Mouse (Mus musculus): ENCODE data around the gene Map3k11. TPM values are rescaled to one million over a fixed set of nuclear protein-coding genes. Genes with fewer than 3 reads are reported as not detected.

The Map3k11 gene
- polyA plus RNA-seq, 1 experiment from 2014 or later: 17.4 TPM

DNA sequence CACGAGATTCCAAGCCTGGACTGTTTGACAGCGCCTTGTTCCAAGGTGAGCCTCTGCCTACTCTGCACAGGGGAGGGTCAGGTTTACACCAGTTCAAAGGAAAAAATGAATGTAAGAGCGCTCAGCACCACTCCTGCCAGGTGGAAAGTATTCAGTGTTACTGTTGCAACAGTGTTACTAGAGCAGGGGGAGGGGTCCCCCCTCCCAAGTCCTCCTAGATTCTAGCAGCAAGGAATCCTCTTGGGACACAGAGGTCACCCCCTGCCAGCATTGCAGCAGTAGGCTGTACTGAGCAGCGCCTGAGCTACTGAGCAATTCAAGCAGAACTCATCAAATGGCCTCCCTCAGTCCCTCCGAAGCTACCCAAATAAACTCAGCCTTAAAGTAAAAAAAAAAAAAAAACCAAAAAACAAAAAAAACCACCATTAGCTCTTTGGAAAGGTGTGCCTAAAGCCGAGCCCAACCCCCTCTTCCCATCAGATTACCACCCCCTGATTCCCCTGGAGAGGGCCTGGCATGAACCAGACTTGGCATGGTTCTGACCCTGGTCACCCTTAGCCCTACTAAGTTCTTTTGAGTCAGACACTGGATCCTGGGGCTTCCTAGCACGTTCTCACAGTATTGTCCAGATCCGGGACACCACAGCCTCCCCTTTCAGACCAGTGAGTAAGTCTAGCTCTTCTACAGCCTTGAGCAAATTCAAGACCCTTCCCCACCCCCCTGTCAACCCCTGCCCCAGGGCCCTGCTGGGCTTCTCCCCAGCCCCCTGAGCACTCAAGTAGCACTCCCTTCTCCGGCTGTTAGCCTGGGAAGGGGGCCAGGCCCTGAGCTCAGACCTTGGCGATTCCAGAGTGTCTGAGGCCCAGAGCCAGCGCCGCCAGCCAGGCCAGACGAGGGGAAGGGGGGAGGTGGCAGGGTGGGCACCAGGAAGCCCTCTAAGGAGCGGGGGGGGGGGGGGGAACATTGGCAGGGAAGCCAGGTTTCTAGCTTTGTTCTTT, 52.1 kb downstream of the Map3k11 start, which contains the start of gene Ltbp3:
Ltbp3 (plus strand) TSS at position 585 of the 998 bp plus-strand sequence.
- H3K4me1 ChIP-seq (ENCODE audit: control insufficient read depth, insufficient read depth, low read length): peaks cover 24% of the 10 kb centered on the region
- no peaks in the 10 kb centered on the region for H3K9me3 ChIP-seq (ENCODE audit: control insufficient read depth, low read length)
- no peak for ATAC-seq (ENCODE audit: insufficient number of reproducible peaks, low FRiP score, low TSS enrichment, low read depth)
- peaks cover 19% of the 10 kb centered on the region for H3K27me3 ChIP-seq (ENCODE audit: control insufficient read depth, insufficient read depth, low read length)
- peak within 1 kb of the TSS; percentile 99 for H3K4me2 ChIP-seq (ENCODE audit: low read depth, severe bottlenecking)
- peaks cover 2% of the 10 kb centered on the region; the same call in 1 of the 2 replicates for H3K36me3 ChIP-seq (ENCODE audit: control insufficient read depth, insufficient read depth, low read length)
- WGBS: 23% methylated on average over 14 of the region's 14 CpGs
- peak; percentile 30 for DNase-seq (ENCODE audit: low spot score)
- peak within 1 kb of the TSS; percentile 92 for H3K9ac ChIP-seq (ENCODE audit: low read length)
- H3K27ac ChIP-seq (replicated peaks; ENCODE audit: low read depth, low read length): no peak within 1 kb of the TSS
- peak within 1 kb of the TSS; percentile 52 for H3K4me3 ChIP-seq (ENCODE audit: low read depth, low read length)

DNA sequence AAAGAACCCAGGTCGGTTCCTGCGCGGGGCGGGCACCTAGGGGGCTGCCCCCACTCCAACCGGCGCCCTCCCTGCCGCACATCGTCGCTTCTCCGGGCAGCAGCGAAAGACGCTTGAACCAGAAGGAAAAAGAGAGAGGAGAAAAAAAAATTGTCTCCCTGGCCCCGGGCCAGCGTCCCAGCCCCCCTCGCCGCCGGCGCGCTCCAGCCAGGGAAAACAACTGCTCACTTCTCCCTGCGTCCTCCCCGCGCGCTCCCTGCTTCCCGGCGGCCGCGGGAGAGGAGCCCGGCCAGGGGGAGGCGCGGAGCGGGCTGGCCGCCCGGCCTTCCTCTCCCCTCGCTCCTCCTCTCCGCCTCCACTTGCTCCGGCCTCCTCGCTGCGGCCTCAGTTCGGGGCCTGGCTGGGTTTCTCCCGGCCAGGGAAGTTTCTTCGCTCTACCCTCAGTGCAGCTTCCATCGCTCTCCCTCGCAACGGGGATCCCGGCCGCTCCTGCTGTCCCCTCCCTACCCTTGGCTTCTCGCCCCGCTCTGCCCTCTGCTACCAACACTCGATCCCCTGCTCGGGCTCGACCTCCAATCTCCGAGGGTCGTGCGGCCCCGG, 53.2 kb downstream of the Map3k11 start:
- DNase-seq (ENCODE audit: low spot score) (peak; percentile 75), ATAC-seq (ENCODE audit: insufficient number of reproducible peaks, low FRiP score, low TSS enrichment, low read depth) (peak; percentile 41; the same call in 1 of the 2 replicates)
- Histone ChIP-seq H3K9me3 (ENCODE audit: control insufficient read depth, low read length) (no peaks in the 10 kb centered on the region), H3K4me3 (ENCODE audit: low read depth, low read length) (peak overlapping the region; percentile 52), H3K27me3 (ENCODE audit: control insufficient read depth, insufficient read depth, low read length) (peaks cover 23% of the 10 kb centered on the region), H3K9ac (ENCODE audit: low read length) (peak overlapping the region; percentile 92), H3K36me3 (ENCODE audit: control insufficient read depth, insufficient read depth, low read length) (peaks cover 2% of the 10 kb centered on the region; the same call in 1 of the 2 replicates), H3K4me2 (ENCODE audit: low read depth, severe bottlenecking) (peak overlapping the region; percentile 99), H3K4me1 (ENCODE audit: control insufficient read depth, insufficient read depth, low read length) (peaks cover 32% of the 10 kb centered on the region), H3K27ac (replicated peaks; ENCODE audit: low read depth, low read length) (0 out of 2 replicates have a peak overlapping the region, but pooled peaks have one; percentile 52)
- under 1% methylated on average over 36 of the region's 55 CpGs for WGBS

DNA sequence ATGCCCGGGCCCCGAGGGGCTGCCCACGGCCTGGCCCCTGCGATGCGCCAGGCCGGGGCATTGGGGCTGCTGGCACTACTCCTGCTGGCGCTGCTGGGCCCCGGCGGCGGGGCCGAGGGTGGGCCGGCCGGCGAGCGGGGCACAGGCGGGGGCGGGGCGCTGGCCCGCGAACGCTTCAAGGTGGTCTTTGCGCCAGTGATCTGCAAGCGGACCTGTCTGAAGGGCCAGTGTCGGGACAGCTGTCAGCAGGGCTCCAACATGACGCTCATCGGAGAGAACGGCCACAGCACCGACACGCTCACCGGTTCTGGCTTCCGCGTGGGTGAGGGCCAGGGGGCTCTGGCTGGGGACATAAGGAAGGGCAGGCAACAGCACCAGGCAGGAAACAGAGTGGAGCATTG, 53.7 kb downstream of the Map3k11 start:
- Histone ChIP-seq H3K9ac (ENCODE audit: low read length) (peak overlapping the region; percentile 92), H3K4me1 (ENCODE audit: control insufficient read depth, insufficient read depth, low read length) (peaks cover 32% of the 10 kb centered on the region), H3K36me3 (ENCODE audit: control insufficient read depth, insufficient read depth, low read length) (peaks cover 2% of the 10 kb centered on the region; the same call in 1 of the 2 replicates), H3K4me2 (ENCODE audit: low read depth, severe bottlenecking) (peak overlapping the region; percentile 99), H3K4me3 (ENCODE audit: low read depth, low read length) (peak overlapping the region; percentile 52), H3K27me3 (ENCODE audit: control insufficient read depth, insufficient read depth, low read length) (peaks cover 23% of the 10 kb centered on the region), H3K27ac (replicated peaks; ENCODE audit: low read depth, low read length) (peak overlapping the region; percentile 52; the same call in 1 of the 2 replicates), H3K9me3 (ENCODE audit: control insufficient read depth, low read length) (no peaks in the 10 kb centered on the region)
- ATAC-seq (ENCODE audit: insufficient number of reproducible peaks, low FRiP score, low TSS enrichment, low read depth) (peak; percentile 36; the same call in 1 of the 2 replicates), DNase-seq (ENCODE audit: low spot score) (peak; percentile 63)
- WGBS: under 1% methylated on average over 32 of the region's 32 CpGs

- H3K27ac ChIP-seq (replicated peaks; ENCODE audit: low read depth, low read length): no peak overlapping the region
- H3K4me1 ChIP-seq (ENCODE audit: control insufficient read depth, insufficient read depth, low read length): peaks cover 32% of the 10 kb centered on the region
- no peak overlapping the region for H3K9ac ChIP-seq (ENCODE audit: low read length)
- H3K4me3 ChIP-seq (ENCODE audit: low read depth, low read length): no peak overlapping the region
- DNase-seq (ENCODE audit: low spot score): no peak
- 66% methylated on average over 5 of the region's 5 CpGs for whole genome bisulfite sequencing
- peaks cover 2% of the 10 kb centered on the region; the same call in 1 of the 2 replicates for H3K36me3 ChIP-seq (ENCODE audit: control insufficient read depth, insufficient read depth, low read length)
- H3K9me3 ChIP-seq (ENCODE audit: control insufficient read depth, low read length): no peaks in the 10 kb centered on the region
- no peak for ATAC-seq (ENCODE audit: insufficient number of reproducible peaks, low FRiP score, low TSS enrichment, low read depth)
- H3K4me2 ChIP-seq (ENCODE audit: low read depth, severe bottlenecking): no peak overlapping the region
- H3K27me3 ChIP-seq (ENCODE audit: control insufficient read depth, insufficient read depth, low read length): peaks cover 23% of the 10 kb centered on the region
Observed at GRCm38 (mm10) chr19:5743576-5743975, 55.0 kb downstream of the Map3k11 start.

GRCm38 (mm10) chr19:5745756-5746710, 57.5 kb downstream of the Map3k11 start:
- H3K9me3 ChIP-seq (ENCODE audit: control insufficient read depth, low read length): no peaks in the 10 kb centered on the region
- H3K9ac ChIP-seq (ENCODE audit: low read length): peak overlapping the region; percentile 53; the same call in 1 of the 2 replicates
- peak overlapping the region; percentile 61 for H3K4me2 ChIP-seq (ENCODE audit: low read depth, severe bottlenecking)
- H3K36me3 ChIP-seq (ENCODE audit: control insufficient read depth, insufficient read depth, low read length): peaks cover 2% of the 10 kb centered on the region; the same call in 1 of the 2 replicates
- H3K4me3 ChIP-seq (ENCODE audit: low read depth, low read length): peak overlapping the region; percentile 26
- no peak overlapping the region for H3K27ac ChIP-seq (replicated peaks; ENCODE audit: low read depth, low read length)
- ATAC-seq (ENCODE audit: insufficient number of reproducible peaks, low FRiP score, low TSS enrichment, low read depth): no peak
- peak; percentile 42 for DNase-seq (ENCODE audit: low spot score)
- 5% methylated on average over 36 of the region's 36 CpGs for whole genome bisulfite sequencing
- peaks cover 28% of the 10 kb centered on the region for H3K4me1 ChIP-seq (ENCODE audit: control insufficient read depth, insufficient read depth, low read length)
- peaks cover 29% of the 10 kb centered on the region for H3K27me3 ChIP-seq (ENCODE audit: control insufficient read depth, insufficient read depth, low read length)

DNA sequence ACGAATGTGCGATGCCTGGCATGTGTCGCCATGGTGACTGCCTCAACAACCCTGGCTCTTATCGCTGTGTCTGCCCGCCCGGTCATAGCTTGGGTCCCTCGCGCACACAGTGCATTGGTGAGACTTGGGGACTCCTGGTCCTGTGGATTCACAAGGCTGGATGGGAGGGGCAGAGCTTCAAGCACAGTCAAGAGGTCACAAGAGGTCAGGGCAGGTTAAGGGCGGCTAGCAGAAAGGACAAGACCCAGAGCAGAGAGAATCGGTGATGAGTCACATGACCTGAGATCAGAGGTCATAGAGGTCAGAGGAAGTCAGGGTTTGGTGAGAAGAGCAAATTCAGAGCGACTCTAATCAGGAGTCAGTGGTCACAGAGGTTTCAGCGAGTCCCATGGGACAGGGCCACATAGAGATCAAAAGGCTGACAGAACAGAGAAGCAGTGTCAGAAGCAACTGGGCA, 58.4 kb downstream of the Map3k11 start:
- peaks cover 29% of the 10 kb centered on the region for H3K4me1 ChIP-seq (ENCODE audit: control insufficient read depth, insufficient read depth, low read length)
- no peak for ATAC-seq (ENCODE audit: insufficient number of reproducible peaks, low FRiP score, low TSS enrichment, low read depth)

GRCm38 (mm10) chr19:5749476-5749875, 60.9 kb downstream of the Map3k11 start:
- WGBS: 86% methylated on average over 6 of the region's 6 CpGs
- H3K4me3 ChIP-seq (ENCODE audit: low read depth, low read length): no peak overlapping the region
- DNase-seq (ENCODE audit: low spot score) (no peak), ATAC-seq (ENCODE audit: insufficient number of reproducible peaks, low FRiP score, low TSS enrichment, low read depth) (no peak)
- H3K9me3 ChIP-seq (ENCODE audit: control insufficient read depth, low read length): no peaks in the 10 kb centered on the region
- no peak overlapping the region for H3K9ac ChIP-seq (ENCODE audit: low read length)
- no peak overlapping the region for H3K27ac ChIP-seq (replicated peaks; ENCODE audit: low read depth, low read length)
- peaks cover 23% of the 10 kb centered on the region for H3K4me1 ChIP-seq (ENCODE audit: control insufficient read depth, insufficient read depth, low read length)
- peaks cover 2% of the 10 kb centered on the region; the same call in 1 of the 2 replicates for H3K36me3 ChIP-seq (ENCODE audit: control insufficient read depth, insufficient read depth, low read length)
- no peak overlapping the region for H3K4me2 ChIP-seq (ENCODE audit: low read depth, severe bottlenecking)
- H3K27me3 ChIP-seq (ENCODE audit: control insufficient read depth, insufficient read depth, low read length): peaks cover 34% of the 10 kb centered on the region

More for the DNA sequence above, 58.4 kb downstream of the Map3k11 start:
- Histone ChIP-seq H3K27ac (replicated peaks; ENCODE audit: low read depth, low read length) (no peak overlapping the region), H3K9ac (ENCODE audit: low read length) (no peak overlapping the region), H3K9me3 (ENCODE audit: control insufficient read depth, low read length) (no peaks in the 10 kb centered on the region), H3K4me2 (ENCODE audit: low read depth, severe bottlenecking) (no peak overlapping the region), H3K4me3 (ENCODE audit: low read depth, low read length) (no peak overlapping the region), H3K36me3 (ENCODE audit: control insufficient read depth, insufficient read depth, low read length) (peaks cover 2% of the 10 kb centered on the region; the same call in 1 of the 2 replicates), H3K27me3 (ENCODE audit: control insufficient read depth, insufficient read depth, low read length) (peaks cover 35% of the 10 kb centered on the region)
- DNase-seq (ENCODE audit: low spot score): no peak
- 40% methylated on average over 12 of the region's 12 CpGs for WGBS
